Mouse (Mus musculus) kidney, adult 8-10 months (tissue): ENCODE measurements at regions not wholly inside any gene's neighbourhood (a gene's known extent, or its start where the extent isn't known, plus 50 kb on each side); places are given as distances from the start of the nearest gene placed in this dataset.

Experiments
- DNase-seq, 2 experiments: peaks; one replicate each; pipeline ENCODE4 v3.0.0; 2022

GRCm38 (mm10) chr10:9291456-9292146 lies 383.4 kb downstream of the Samd5 start:
- DNase-seq = no peak

GRCm38 (mm10) chr10:9272940-9273339 lies 387.1 kb upstream of the Sash1 start:
- DNase-seq = no peak

- no peak for DNase-seq
Measured at GRCm38 (mm10) chr10:9272243-9272642, 386.4 kb upstream of the Sash1 start.

- no peak for DNase-seq
Measured at GRCm38 (mm10) chr10:9265528-9265927, 379.7 kb upstream of the Sash1 start.

- DNase-seq = no peak
Measured at GRCm38 (mm10) chr10:9264309-9265000, 378.6 kb upstream of the Sash1 start.

GRCm38 (mm10) chr10:9258705-9259104 lies 372.8 kb upstream of the Sash1 start:
- DNase-seq = no peak

GRCm38 (mm10) chr10:9252941-9253217 lies 367.0 kb upstream of the Sash1 start:
- no peak for DNase-seq

GRCm38 (mm10) chr10:9252120-9252940 lies 366.5 kb upstream of the Sash1 start:
- DNase-seq = no peak

GRCm38 (mm10) chr10:9243281-9243618 lies 357.4 kb upstream of the Sash1 start:
- no peak for DNase-seq

GRCm38 (mm10) chr10:9242596-9243280 lies 356.9 kb upstream of the Sash1 start:
- DNase-seq = no peak

GRCm38 (mm10) chr10:9239956-9240355 lies 354.1 kb upstream of the Sash1 start:
- no peak for DNase-seq

GRCm38 (mm10) chr10:9231751-9232150 lies 345.9 kb upstream of the Sash1 start:
- DNase-seq = no peak

- no peak for DNase-seq
Measured at GRCm38 (mm10) chr10:9229116-9229515, 343.2 kb upstream of the Sash1 start.

GRCm38 (mm10) chr10:9227361-9227760 lies 341.5 kb upstream of the Sash1 start:
- DNase-seq = no peak

- no peak for DNase-seq
Measured at GRCm38 (mm10) chr10:9210646-9211045, 324.8 kb upstream of the Sash1 start.

- DNase-seq = no peak
Measured at GRCm38 (mm10) chr10:9204096-9204495, 318.2 kb upstream of the Sash1 start.

- no peak for DNase-seq
Measured at GRCm38 (mm10) chr10:9203323-9203722, 317.5 kb upstream of the Sash1 start.

GRCm38 (mm10) chr10:9202922-9203321 lies 317.1 kb upstream of the Sash1 start:
- no peak for DNase-seq

- no peak for DNase-seq
Measured at GRCm38 (mm10) chr10:9174997-9175396, 289.1 kb upstream of the Sash1 start.

- no peak for DNase-seq
Measured at GRCm38 (mm10) chr10:9173509-9173908, 287.6 kb upstream of the Sash1 start.

GRCm38 (mm10) chr10:9168725-9169124 lies 282.9 kb upstream of the Sash1 start:
- DNase-seq = no peak

- DNase-seq = no peak
Measured at GRCm38 (mm10) chr10:9166017-9166416, 280.1 kb upstream of the Sash1 start.

- no peak for DNase-seq
Measured at GRCm38 (mm10) chr10:9165598-9165997, 279.7 kb upstream of the Sash1 start.

- no peak for DNase-seq
Measured at GRCm38 (mm10) chr10:9164333-9164732, 278.5 kb upstream of the Sash1 start.
